Mouse (Mus musculus) inflammation-experienced regulatory T-cells, adult 6 months (primary cell): ENCODE data around the gene Cnot4. TPM values are rescaled to one million over a fixed set of nuclear protein-coding genes. Genes with fewer than 3 reads are reported as not detected.

ENCODE experiments used
- ATAC-seq: one replicate; pipeline ENCODE4 v1.8.0; 2017
- polyA plus RNA-seq, 3 experiments: library from polyadenylated mRNA; unstranded; fragments of 100-300 nt; shearing (Covaris generic); gene quantifications; one replicate each; pipeline ENCODE4 v1.2.1; 2017

The Cnot4 gene
- polyA plus RNA-seq, 3 experiments from 2014 or later, result 47.0 to 73.9 (median 50.1) TPM

GRCm38 (mm10) chr6:35032704-35033103 is 100.8 kb downstream of the Cnot4 start:
- no peak for ATAC-seq

GRCm38 (mm10) chr6:35030811-35031210 is 102.7 kb downstream of the Cnot4 start:
- no peak for ATAC-seq

- ATAC-seq, result no peak
Measured at GRCm38 (mm10) chr6:35030226-35030625, 103.3 kb downstream of the Cnot4 start.

GRCm38 (mm10) chr6:35028023-35028422 is 105.5 kb downstream of the Cnot4 start:
- no peak for ATAC-seq

- ATAC-seq, result no peak
Measured at GRCm38 (mm10) chr6:35027257-35027656, 106.3 kb downstream of the Cnot4 start.

- no peak for ATAC-seq
Measured at GRCm38 (mm10) chr6:35016624-35017023, 116.9 kb downstream of the Cnot4 start.

- ATAC-seq, result no peak
Measured at GRCm38 (mm10) chr6:35011953-35012352, 121.6 kb downstream of the Cnot4 start.

GRCm38 (mm10) chr6:35010705-35011104 is 122.8 kb downstream of the Cnot4 start:
- ATAC-seq, result no peak

- ATAC-seq, result no peak
Measured at GRCm38 (mm10) chr6:35002261-35002669, 131.3 kb downstream of the Cnot4 start.

- no peak for ATAC-seq
Measured at GRCm38 (mm10) chr6:34999101-34999500, 134.4 kb downstream of the Cnot4 start.

- ATAC-seq, result no peak
Measured at GRCm38 (mm10) chr6:34996496-34996895, 137.0 kb downstream of the Cnot4 start.

- peak; percentile 94 for ATAC-seq
Measured at GRCm38 (mm10) chr6:34995265-34995681, 138.3 kb downstream of the Cnot4 start.

- peak; percentile 28 for ATAC-seq
Measured at GRCm38 (mm10) chr6:34994692-34995091, 138.8 kb downstream of the Cnot4 start.

GRCm38 (mm10) chr6:34989263-34989662 is 144.3 kb downstream of the Cnot4 start:
- no peak for ATAC-seq

- ATAC-seq, result peak; percentile 32
Measured at GRCm38 (mm10) chr6:34988081-34988761, 145.3 kb downstream of the Cnot4 start, which contains the start of gene Slc23a4. Gene Slc23a4 (minus strand): TSS chr6:34988404.

- no peak for ATAC-seq
Measured at GRCm38 (mm10) chr6:34987085-34987645, 146.4 kb downstream of the Cnot4 start.

- ATAC-seq, result no peak
Measured at GRCm38 (mm10) chr6:34980661-34981060, 152.9 kb downstream of the Cnot4 start.

GRCm38 (mm10) chr6:34979291-34979690 is 154.2 kb downstream of the Cnot4 start:
- no peak for ATAC-seq

Other genes starting within 250 kb of the Cnot4 start
- 10 to 100 TPM; 15.2 to 23.5 (median 19.1) TPM for gene Wdr91, start 222.8 kb downstream of the Cnot4 start, polyA plus RNA-seq
- not detected for gene Stra8, start 213.6 kb downstream of the Cnot4 start, polyA plus RNA-seq
- gene Slc23a4, start 145.3 kb downstream of the Cnot4 start, polyA plus RNA-seq, result under 1 TPM in 1 of 3 experiments, not detected in 2; 0.59 TPM
- gene Nup205, start 43.7 kb upstream of the Cnot4 start, polyA plus RNA-seq, result 10 to 100 TPM; 13.8 to 20.1 (median 17.3) TPM
- gene Slc13a4, start 174.4 kb upstream of the Cnot4 start, polyA plus RNA-seq, result under 1 TPM in 1 of 3 experiments, not detected in 2; 0.19 TPM
- gene Fam180a, start 192.4 kb upstream of the Cnot4 start, polyA plus RNA-seq, result not detected